Mouse (Mus musculus) monocyte, adult 5-6 weeks (primary cell): ENCODE measurements around the gene Stx16. TPM values are rescaled to one million over a fixed set of nuclear protein-coding genes. Genes with fewer than 3 reads are reported as not detected.
A peak's percentile ranks its signal among the peaks of the same experiment; 100 is the strongest.

Experiments
- ATAC-seq: fragments of 153-309, 156-312 bp; replicated peaks from 2 replicates; pipeline ENCODE4 v1.8.0; 2017; ENCODE audit warnings: mild to moderate bottlenecking; ENCODE audit not compliant: low TSS enrichment, insufficient number of reproducible peaks, severe bottlenecking, poor library complexity, low FRiP score
- total RNA-seq: library from RNA; stranded (forward); fragments of 200-1000, 200-491, 200-594 nt; gene quantifications from 3 replicates; pipeline ENCODE4 v1.2.3, GENCODE M21; 2017

Stx16 gene
- total RNA-seq, 1 experiment from 2014 or later, result 53.2 TPM

- ATAC-seq, result no peak
Measured at GRCm38 (mm10) chr2:174073156-174073790, 2.8 kb upstream of the Stx16 start.

DNA sequence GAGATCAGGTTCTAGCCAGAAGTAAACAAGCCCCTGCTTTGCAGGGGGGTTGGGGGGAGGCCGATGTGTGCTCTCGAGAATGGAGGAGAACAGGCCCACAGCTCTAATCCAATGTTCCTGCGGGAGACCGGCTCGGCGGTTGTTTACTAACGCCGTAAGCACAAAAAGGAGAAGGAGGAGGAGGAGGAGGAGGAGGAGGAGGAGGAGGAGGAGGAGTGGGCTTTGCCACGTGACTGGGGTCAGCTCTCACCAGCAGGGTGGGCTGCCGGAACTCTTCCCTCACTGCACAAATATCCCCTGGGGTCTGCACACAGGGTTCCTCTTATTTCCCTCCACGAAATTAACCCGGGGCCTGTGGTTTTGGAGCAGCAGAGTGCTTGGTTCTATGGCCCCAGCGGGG is 1.5 kb upstream of the Stx16 start:
- ATAC-seq, result no peak

- ATAC-seq, result no peak
Measured at GRCm38 (mm10) chr2:174075072-174075570, 987 bp upstream of the Stx16 start.

- 0 out of 2 replicates have a peak, but pooled peaks have one; percentile 5 for ATAC-seq
Measured at GRCm38 (mm10) chr2:174076433-174076824, 321 bp downstream of the Stx16 start.

DNA sequence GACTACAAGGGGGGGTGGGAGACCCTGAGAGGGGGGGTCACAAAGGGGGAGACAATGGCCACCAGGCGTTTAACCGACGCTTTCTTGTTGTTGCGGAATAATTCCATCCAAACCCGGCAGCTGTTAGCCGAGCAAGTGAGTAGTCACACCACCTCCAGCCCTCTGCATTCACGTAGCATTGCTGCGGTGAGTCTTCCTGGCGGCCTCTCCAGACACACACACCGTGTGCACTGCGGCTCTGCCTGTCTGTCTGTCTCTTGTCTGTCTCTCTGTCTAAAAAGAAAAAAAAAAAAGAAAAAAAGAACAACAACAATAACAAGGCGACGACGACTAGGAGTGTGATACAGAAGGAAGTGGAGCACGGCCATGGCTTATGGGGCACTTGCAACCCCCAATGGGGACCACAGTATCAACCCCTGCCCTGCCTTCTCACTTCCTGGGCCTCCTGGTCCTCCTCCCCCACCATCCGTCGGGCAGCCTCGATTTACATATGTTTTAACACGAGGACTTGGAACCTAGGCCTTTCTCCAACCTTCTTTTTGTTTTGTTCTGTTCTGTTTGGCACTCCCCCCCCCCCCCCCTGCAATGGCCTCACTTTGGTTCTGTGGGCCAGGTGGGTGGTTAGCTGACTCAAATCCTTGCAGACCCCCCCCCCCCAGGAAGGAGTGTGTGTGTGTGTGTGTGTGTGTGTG is 1.0 kb downstream of the Stx16 start:
- peak; percentile 46 for ATAC-seq

GRCm38 (mm10) chr2:174077776-174078338 is 1.7 kb downstream of the Stx16 start:
- ATAC-seq, result no peak

- ATAC-seq, result no peak
Measured at GRCm38 (mm10) chr2:174081833-174082232, 5.7 kb downstream of the Stx16 start.

GRCm38 (mm10) chr2:174082380-174082918 is 6.3 kb downstream of the Stx16 start:
- ATAC-seq, result no peak

GRCm38 (mm10) chr2:174095086-174095485 is 19.0 kb downstream of the Stx16 start:
- no peak for ATAC-seq

DNA sequence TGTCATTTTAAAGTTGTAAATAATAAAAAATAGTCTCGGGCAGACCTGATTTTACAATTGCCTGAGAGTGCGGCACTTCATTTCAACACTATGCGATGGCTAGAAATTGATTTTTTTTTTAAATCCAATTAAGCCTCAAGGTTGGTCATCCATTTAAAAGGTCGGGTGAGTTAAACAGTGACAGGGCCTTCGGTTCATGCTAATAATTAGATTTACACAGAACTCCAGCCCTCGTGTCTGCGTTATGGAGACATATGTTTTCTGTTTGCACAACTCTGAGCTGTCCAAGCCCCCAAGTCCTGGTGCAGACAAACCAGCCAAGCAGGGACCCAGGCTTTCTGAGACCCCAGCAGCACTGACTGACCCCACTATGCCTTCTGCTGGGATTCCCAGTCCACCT is 26.3 kb downstream of the Stx16 start:
- no peak for ATAC-seq

GRCm38 (mm10) chr2:174103527-174103926 is 27.4 kb downstream of the Stx16 start:
- no peak for ATAC-seq

DNA sequence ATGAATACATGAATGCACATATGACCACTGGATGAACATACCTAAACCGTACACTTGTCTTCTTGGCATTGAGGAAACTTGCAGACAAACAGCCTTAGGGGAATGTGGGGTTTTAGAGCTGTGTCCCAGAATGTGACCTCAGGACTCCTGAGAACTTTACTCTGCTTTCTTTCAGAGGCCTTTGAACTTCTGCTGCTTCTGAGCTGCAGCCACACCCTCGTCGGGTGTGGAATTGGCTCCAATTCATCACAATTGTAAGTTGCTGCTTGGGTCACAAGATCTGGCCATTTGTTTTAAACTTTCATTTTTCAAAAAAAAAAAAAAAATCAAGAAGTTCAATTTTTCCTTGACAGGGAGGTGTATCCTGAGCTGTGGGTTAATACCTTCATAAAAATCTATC is 31.3 kb downstream of the Stx16 start:
- ATAC-seq, result no peak

DNA sequence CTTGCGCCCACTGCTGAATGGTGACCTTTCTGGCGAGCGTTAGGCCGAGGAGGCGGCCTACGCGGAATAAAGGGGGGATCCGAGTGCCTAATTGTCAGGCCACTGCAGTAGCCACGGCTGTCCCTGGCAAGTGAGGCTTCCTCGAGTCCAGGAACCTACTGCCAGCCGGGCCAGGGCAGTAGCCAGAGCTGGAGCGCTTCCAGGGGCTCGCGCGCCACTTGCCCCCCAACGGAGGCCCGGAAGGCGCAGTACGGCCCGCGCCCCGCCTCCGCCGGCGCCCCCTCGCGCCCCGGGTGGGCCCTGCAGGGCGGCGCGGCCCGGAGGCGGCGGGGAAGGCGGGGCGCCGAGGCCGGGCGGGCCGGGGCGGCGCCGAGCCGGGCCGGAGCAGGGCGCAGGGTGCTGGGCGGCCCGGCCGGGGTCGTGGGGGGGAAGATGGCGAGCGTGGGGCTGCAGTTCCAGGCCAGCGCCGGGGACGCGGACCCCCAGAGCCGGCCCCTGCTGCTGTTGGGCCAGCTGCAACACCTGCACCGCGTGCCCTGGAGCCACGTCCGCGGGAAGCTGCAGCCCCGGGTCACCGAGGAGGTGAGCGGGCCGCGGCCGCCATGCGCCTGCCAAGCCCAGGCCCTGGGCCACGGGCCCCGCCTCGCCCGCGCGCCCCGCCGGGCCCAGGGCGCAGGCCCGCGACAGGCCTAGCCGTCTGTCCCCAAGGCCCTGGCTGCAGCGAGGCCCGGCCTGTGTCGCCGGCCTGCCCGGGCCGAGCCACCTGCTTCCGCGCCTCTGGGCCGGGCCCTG is 34.1 kb downstream of the Stx16 start, which contains the start of gene Npepl1:
TSS of gene Npepl1 (plus strand) at position 359 of the 792 bp plus-strand sequence.
- ATAC-seq, result peak; percentile 25; the same call in 1 of the 2 replicates

- no peak; the same call in 1 of the 2 replicates for ATAC-seq
Measured at GRCm38 (mm10) chr2:174110783-174111549, 34.9 kb downstream of the Stx16 start.

DNA sequence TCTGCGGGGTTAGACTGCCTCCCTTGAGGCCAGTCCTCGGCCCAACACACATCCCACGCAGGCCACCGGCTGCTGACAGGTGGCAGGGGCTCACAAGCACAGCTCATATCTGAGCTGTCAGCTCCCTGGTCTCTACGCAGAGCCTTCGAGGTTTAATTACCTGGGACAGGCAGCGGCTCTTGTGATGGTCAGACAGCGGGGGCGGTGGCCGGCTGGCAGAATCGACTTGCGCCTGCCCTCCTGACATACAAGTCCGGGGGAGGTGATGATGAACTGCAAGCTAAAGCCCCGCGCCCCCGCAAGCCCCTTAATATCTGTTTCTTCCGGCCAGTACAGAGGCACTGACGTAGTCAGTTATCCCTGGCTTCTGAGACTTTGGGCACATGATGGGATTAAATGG is 36.8 kb downstream of the Stx16 start:
- ATAC-seq, result no peak

DNA sequence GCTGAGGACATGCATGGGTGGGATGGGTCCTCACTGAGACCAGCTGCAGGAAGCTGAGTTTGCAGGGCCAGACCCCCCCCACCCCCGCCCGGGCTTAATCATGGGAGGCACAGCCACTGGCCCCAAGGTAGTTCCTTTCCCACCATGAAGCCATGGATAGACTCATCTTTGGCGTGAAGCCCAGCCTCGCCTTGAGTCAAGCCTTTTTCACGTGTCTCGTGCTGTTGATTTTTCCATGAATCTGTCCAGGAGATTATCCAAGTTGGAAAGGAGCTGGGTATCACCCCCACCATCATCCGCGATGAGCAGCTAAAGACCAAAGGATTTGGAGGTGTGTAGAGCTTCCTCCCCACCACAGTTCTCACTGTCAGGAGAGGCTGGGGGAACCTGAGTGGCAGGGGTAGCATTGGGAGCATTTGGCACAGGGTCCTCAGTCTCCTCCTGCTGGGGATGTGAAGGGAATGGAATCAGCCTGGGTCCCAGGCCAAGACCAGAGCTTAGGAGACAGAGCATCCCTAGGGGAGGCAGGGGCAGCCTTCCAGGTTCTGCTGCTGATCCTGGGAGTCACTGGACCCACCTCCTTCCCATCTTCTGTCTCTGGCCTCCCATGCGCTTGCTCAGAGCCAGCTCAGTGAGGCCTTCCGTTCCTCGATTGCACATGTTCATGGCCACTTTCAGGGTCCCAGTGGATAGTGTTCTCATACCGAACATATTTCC is 38.2 kb downstream of the Stx16 start:
- no peak for ATAC-seq

DNA sequence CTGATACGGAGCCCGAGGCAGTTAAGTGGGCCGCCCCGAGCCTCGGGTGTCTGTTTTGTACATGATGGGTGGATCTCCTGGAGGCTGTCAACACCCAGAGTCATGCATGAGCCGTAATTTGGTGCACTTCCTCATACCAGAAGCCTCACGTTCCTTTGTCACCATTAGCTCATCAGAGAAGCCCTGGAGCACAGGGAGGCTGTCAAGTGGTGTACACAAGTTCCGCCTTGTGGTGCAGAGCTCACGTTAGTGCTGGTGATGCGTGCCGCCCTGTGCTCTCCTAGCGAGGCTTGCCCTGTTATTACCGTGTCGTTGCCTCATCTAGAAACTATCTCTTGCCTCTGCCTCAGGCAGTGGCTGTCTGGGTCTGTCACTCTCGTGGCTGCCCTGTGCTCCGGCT is 40.8 kb downstream of the Stx16 start:
- ATAC-seq, result peak; percentile 41

- no peak for ATAC-seq
Measured at GRCm38 (mm10) chr2:174118141-174118540, 42.0 kb downstream of the Stx16 start.
